Mouse (Mus musculus): Measurements from ENCODE around the gene Cd82.

Gene Cd82

DNA sequence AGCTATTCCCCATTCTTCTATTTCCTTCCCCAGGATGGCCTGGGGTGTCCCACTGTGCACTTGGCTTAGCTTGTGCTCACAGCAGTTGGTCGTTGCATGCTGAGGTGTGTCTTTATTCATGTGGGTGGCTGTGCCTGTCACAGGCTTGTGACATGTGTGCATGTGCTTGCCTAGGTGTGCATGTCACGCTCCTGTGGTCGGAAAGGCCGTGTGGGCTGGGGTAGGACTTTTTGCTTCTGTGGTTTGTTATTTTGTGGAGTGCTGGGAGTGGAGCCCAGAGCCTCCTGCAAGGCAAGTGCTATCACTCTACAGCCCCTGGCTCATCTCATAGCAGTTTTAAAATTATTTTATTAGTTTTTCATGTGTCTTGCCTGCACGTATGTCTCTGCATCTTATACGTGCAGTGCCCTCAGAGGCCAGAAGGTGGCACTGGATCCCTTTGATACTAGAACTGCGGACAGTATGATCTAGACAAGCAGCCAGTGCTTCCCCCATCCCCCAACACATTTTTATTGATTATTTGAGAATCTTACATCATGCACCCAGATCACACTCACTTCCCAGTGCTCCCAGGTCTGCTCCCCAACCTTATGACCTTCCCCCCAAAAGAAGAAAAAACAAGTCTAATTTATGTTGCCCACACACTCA is 49.4 kb downstream of the Cd82 start:
- DNase-seq: peak; percentile 81

DNA sequence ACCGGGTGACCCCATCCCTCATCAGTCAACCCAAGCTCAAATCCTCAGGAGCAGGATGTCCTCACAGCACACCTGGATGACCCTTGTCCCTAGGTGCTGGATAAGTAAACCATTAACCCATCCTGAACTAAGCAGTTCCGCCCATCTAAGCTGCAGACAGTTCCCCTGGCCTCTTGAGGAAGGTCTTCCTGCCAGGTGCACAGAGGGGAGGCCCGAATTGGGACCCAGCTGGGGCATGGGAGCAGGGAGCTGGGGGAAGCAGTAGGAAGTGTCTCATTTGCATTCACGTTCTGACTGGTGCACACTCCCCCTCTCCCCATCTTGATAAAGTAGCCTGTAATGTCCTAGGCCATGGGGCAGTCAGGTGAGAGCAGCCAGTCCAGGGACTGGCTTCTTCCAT is 50.8 kb downstream of the Cd82 start:
- DNase-seq: no peak

DNA sequence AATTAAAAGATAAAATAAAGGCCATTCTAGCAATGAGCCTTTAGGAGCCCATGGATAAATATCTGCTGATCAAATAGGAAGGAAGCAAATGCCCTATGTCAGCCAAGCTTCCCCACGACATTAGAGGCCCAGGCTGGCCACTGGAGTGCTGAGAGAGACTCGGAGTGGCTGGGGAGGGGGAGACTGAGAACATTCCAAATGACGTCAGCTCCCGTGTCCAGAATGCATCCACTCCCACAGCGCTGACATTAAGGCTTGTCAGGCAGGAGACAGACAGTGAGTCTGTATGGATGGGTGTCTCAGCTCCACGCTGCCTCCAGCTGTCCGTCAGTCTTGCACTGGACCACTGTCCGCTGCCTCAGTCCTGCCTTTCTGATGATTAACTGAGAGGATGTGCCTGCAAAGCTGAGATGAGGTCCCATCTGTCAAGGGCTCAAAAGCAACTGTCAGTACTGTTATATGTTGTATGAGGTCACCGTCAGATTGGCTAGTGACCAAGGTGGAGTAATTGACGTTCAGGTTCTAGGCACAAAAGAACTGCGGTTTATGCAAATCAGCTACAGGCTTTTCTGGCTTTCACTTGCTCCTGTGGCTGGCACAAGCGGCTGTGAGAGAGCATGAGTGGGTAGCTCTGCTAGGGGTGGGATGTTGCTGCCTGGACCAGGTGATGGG is 51.9 kb downstream of the Cd82 start:
- no peak for DNase-seq

DNA sequence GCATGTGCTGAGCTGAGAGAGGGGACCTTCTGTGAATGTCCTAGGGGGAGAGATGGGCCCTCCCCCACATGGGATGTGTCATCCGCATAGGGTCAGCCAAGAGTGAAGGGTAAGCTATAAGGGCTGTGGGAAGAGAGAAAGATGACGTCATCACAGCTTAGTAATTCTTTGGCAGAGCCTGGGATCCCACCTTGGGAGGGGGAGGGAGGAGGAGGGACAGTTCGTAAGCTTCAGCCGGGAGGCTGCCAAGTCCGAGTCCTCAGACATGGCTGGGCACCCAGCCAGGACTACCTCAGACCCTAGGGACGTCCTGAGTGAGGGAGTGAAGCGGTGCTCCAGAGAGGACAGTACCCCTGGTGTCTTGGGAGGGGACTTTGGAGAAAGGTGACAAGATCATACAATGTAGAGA is 57.9 kb downstream of the Cd82 start:
- no peak for DNase-seq

DNA sequence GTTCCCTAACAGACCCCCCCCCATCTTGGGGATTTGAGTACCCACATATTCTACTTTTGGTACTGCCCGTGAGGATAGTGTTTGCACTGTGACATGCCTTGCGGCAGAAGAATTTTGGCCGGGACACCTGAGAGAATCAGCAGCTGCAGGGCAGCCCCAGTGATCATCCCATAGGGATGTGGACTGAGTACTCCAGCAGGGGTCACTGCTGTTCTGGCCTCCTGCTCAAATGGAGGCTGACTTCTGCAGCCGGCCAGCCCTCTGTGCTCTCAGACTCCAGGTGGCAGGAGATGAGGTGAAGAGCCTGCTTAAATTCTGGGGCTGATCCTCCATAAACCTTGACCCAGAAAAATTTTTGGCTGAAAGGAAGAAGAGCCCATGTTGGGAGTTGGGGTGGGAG is 58.8 kb downstream of the Cd82 start:
- no peak for DNase-seq

DNA sequence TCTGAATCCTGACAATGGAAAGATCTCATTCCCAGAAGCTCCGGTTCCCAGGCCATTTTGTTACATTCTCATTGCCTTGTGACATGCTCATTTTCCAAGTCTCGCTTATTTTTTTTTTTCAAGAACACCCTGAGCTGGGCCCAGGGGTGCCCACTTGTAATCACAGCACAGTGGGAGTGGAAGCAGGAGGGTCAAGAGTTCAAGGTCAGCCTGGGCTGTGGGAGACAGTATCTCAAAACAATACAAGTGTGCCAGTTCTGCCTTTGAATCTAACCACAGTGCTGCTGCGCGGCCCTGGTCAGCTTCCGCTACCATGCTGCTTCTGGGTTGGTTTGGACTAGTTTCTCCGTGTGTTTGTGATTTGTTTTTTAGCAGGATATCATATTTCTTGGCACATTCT is 59.7 kb downstream of the Cd82 start:
- DNase-seq: no peak

DNA sequence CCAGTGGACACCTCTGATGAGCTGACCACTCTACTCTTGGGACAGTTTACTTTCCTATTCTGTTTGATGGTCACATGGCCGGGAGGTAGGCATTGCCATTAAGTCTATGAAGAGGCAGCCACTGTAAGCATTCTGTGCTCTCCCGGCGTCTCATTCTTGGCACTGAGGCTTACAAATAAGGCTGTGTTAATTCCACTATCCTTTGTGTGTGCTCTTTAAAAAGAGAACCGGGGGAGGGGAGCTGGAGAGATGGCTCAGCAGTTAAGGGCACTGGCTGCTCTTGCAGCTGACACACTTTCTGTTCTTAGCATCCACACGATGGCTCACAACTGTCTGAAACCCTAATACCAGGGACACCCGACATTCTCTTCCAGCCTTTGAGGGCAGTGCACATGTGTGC is 71.7 kb downstream of the Cd82 start:
- DNase-seq: no peak

DNA sequence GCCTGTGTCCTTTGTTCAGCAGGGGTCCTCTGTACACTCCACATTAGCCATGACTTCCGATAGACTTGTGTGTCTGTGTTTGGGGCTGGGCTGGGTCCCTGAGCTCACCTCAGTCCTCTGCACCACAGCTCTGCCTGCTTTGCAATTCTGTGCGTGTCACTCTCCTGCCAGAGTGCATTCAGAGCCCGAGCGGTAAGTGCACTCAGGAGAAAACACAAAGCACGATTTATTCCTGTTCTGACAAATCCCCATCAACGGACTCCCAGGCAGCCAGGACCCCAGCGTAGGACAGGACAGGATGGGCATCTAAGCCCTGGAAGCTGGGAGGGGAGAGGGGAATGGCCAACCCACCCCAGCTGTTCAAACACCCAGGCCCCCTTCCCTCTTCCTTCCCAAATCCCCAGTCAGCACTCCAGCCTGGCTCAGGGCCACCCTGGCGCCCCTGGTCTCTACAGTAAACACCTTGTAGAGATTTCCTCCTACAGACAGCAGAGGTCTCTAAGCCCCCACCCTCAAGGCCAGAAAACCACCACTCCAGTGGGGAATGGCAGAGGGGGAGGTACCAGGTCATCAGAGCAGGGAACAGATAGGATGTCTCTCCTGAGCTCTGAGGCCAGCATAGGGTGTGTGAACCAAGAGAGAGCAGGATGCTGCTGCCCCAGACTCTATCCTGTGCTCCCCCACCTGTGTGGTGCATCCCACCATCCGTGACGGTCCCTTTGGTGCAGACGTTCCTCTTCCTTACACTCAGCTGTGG is 72.6 kb downstream of the Cd82 start:
- DNase-seq: no peak

DNA sequence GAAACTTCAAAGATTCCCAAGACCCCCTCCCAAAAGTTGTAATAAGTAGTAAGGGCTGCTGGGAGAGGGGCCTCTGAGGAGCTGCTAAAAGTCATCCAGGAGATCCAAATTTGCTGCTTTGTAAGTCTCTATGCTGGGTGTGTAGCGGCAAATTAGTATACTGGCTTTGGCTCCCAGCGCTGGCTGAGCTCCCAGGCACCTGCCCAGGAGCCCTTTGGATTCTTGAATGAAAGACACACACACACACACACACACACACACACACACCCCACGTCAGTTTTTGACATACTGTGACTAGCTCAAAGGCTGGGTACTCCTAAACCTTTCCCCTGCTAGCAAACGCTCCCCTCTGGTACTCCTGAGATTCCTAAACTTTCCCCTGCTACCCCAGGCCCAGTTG is 76.0 kb downstream of the Cd82 start:
- no peak for DNase-seq

DNA sequence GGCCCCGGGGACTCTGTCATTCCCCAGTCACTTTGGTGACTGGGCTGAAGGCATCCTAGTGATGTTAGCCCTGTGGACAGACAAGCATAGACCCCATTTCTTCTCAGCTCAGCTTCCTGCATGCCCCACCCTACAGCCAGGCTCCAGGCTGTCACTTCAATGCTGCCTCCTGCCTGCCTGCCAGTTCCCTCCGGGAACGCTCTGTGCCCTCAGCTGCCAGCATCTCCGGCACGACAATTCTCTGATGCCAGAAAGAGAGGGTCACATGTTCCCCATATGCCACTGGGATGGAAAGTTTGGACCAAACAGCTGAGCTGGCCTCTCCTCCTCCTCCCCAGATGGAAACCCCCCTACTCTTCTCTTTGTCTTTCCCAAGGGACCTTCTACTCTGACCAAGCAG is 79.1 kb downstream of the Cd82 start:
- no peak for DNase-seq

DNA sequence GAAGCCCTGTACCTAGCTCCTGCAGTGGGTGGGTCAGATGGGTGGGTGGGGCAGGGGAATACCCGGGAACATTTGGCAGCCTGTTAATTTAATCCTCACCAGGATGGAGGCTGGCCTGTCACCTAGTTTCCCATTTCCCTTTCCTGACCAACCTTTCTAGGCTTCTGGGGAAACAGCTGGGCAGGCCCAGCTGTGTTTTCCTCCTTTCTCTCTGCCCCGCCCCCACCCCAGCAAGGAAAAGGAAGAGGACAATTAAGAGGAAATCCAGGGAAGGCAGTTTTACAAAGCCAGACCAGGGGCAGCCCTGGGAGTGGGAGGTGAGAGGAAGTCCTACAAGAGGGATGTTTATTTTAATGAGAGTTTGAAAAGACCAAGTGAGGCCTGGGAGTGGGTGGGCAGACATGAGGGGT is 82.3 kb downstream of the Cd82 start:
- no peak for DNase-seq

DNA sequence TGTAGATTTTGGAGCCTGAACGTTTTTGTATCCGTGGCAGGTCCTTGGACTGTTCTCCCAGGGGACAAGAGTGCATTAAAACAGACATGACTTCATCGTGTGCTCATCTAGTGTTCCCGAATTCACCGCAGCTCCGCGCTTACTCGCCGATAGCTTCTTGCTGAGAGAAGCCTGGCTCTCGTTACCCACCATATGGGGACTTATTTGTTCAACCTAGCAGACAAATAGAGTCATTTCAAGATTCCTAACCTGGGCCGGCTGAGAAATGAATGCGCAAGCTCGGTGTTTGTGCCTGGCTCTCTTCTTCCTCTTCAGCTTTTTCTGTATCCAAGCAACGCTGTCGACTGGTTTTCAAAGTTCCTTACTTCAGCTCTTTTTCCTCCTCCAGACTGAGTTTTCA is 85.1 kb downstream of the Cd82 start:
- no peak for DNase-seq

DNA sequence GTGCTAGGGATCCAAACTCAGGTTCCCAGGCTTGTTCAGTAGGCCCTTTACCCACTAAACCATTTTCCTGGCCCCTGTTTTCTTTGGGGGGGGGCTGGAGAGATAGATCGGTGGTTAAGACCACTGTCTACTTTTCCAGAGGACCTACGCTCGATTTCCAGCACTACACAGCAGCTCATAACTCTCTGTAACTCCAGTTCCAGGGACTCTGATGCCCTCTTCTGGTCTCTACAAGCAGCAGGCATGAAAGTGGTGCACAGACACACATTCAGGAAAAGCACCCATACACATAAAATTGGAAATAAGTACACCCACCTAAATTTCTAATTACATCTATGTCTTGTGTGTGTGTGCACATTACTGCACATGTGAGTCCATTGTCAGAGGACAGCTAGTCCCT is 85.8 kb downstream of the Cd82 start:
- DNase-seq: no peak

DNA sequence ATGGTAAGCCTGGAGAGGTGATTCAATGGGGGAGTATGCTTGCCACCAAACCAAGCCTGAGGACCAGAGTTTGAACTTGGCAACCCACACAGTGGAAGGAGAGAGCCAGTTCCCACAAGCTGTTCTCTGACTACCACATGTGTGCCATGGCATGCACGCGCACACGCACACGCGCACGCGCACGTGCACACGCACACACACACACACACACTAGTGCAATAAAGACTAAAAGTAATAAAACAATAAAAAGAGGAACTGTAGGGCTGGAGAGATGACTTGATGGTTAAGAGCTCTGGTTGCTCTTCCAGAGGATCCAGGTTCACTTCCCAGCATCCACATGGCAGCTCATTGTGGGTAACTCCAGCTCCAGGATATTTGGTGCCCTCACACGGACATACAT is 90.1 kb downstream of the Cd82 start:
- no peak for DNase-seq

DNA sequence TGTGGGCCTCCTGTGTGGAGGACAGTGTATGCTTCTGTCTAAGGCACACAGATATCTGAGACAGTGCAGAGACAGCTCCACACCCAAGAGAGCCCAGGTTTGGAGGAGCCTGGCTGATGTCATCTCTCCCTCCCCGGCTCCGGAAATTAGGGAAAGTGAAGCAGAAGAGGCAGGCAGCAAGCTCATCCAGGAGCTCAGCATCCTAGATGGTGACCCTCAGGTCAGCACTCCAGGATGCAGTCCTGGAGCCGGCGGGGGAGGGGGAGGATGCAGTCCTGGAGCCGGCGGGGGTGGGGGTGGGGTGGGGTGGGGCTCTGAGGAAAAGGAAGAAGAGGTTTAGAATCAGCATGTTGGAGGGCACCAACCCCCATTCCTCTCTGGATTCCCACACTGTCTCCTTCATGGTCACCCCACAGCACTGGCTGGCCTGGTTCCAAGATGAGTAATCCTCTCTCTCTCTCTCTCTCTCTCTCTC is 90.8 kb downstream of the Cd82 start:
- DNase-seq: no peak

Data from kidney, adult 18-20 months (tissue).